Mouse (Mus musculus) midbrain, embryonic 16.5 days (tissue): ENCODE measurements around the gene Dnajb14. TPM values are rescaled to one million over a fixed set of nuclear protein-coding genes. Genes with fewer than 3 reads are reported as not detected.

Experiments
- ATAC-seq: fragments of 200-750 bp; cut with Nextera tagmentation; 2 replicates; pipeline ENCODE4 v1.8.0; 2017; ENCODE audit warnings: moderate TSS enrichment
- H3K27ac ChIP-seq: fragments of 300-500 bp; sonication (generic); 2 replicates; pipeline ENCODE4 v1.5.1; 2014; ENCODE audit warnings: mild to moderate bottlenecking, low read length, mixed read lengths
- H3K27me3 ChIP-seq: fragments of 300-500 bp; sonication (generic); 2 replicates; pipeline ENCODE4 v1.6.1; 2014; ENCODE audit warnings: low read depth, low read length, mixed read lengths; ENCODE audit not compliant: control insufficient read depth, insufficient read depth
- H3K36me3 ChIP-seq: fragments of 300-500 bp; sonication (generic); 2 replicates; pipeline ENCODE4 v1.6.1; 2014; ENCODE audit warnings: mild to moderate bottlenecking, low read length, moderate library complexity, mixed read lengths; ENCODE audit not compliant: control insufficient read depth, insufficient read depth
- H3K4me1 ChIP-seq: fragments of 300-500 bp; sonication (generic); 2 replicates; pipeline ENCODE4 v1.6.1; 2014; ENCODE audit warnings: mild to moderate bottlenecking, low read length, mixed read lengths; ENCODE audit not compliant: control insufficient read depth, insufficient read depth
- H3K4me2 ChIP-seq: fragments of 300-500 bp; sonication (generic); 2 replicates; pipeline ENCODE4 v1.6.1; 2014; ENCODE audit warnings: mild to moderate bottlenecking, low read length, mixed read lengths
- H3K4me3 ChIP-seq: fragments of 300-500 bp; sonication (generic); 2 replicates; pipeline ENCODE4 v1.5.1; 2014; ENCODE audit warnings: low read depth, mild to moderate bottlenecking, low read length, moderate library complexity, mixed read lengths
- H3K9ac ChIP-seq: fragments of 300-500 bp; sonication (generic); 2 replicates; pipeline ENCODE4 v1.6.1; 2014; ENCODE audit warnings: low read depth, low read length, mixed read lengths
- H3K9me3 ChIP-seq: fragments of 300-500 bp; sonication (generic); replicated peaks from 2 replicates; pipeline ENCODE4 v1.6.1; 2014; ENCODE audit warnings: mild to moderate bottlenecking, low read length, mixed read lengths; ENCODE audit not compliant: control insufficient read depth, poor library complexity, severe bottlenecking
- WGBS: fragments of 180-500 bp; shearing (Covaris S2); extraction: QIAGEN DNeasy Blood & Tissue Kit; methylation state at CpG from one replicate; pipeline ENCODE4 v1.1.7; 2014; 5-methylcytosine and 5-hydroxymethylcytosine counted together
- polyA plus RNA-seq: library from polyadenylated mRNA; unstranded; fragments of >200 nt; fragmentation: Nextera tagmentation; extraction: Ambion mirVana; gene quantifications from 2 replicates; pipeline ENCODE4 v1.2.1, GENCODE M21; 2015

Dnajb14 gene
- polyA plus RNA-seq, 1 experiment from 2014 or later = 14.3 TPM

DNA sequence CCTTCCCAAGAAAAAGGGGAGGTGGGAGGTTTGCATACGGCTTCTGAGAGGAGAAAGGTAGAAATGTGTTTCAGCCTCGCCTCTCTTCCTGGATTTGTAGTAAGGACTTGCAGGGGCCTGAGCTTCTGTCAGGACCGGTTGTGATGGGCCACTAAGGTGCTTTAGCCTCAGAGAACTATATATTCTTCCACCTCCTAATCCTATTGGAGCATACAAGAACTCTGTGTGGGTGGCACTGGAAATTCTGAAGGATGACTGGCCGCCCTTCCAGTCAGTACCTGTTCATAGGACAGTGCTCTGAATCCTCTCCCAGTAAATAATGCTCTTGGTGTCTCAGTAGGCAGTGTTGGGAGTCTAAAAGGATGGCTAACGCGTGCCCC, 51.4 kb downstream of the Dnajb14 start:
- no peaks in the 10 kb centered on the region for H3K27me3 ChIP-seq
- peak overlapping the region; percentile 86 for H3K9ac ChIP-seq
- peaks cover 24% of the 10 kb centered on the region for H3K4me1 ChIP-seq
- peak; percentile 57 for ATAC-seq
- no peaks in the 10 kb centered on the region for H3K9me3 ChIP-seq
- H3K27ac ChIP-seq = peak overlapping the region; percentile 86
- H3K36me3 ChIP-seq = peaks cover 5% of the 10 kb centered on the region; the same call in 1 of the 2 replicates
- 12% methylated on average over 6 of the region's 6 CpGs for WGBS
- peak overlapping the region; percentile 91 for H3K4me3 ChIP-seq
- H3K4me2 ChIP-seq = peak overlapping the region; percentile 92

DNA sequence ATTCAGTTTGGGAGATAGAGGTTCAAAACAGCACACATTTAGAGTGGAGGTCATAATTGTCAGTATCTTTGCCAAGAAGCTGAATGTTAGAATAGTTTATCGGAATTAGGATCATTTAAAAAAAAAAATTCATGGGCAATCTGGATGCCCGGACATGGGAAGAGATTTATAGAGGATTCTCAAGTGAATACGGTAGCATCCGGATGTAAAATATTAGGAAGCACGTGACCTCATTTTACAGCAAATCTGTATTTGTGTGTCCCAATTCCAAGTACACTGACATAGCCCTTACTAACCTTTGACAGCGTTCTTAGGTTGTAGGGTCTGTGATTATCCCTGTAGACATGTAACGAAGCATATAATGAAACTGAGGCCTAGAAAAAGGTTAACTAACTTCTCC, 51.9 kb downstream of the Dnajb14 start:
- Histone ChIP-seq H3K4me1 (peaks cover 24% of the 10 kb centered on the region), H3K27ac (no peak overlapping the region), H3K4me2 (peak overlapping the region; percentile 92), H3K27me3 (no peaks in the 10 kb centered on the region), H3K9me3 (no peaks in the 10 kb centered on the region), H3K4me3 (peak overlapping the region; percentile 91), H3K9ac (peak overlapping the region; percentile 86), H3K36me3 (peaks cover 5% of the 10 kb centered on the region; the same call in 1 of the 2 replicates)
- WGBS = 95% methylated on average over 7 of the region's 7 CpGs
- ATAC-seq = no peak

DNA sequence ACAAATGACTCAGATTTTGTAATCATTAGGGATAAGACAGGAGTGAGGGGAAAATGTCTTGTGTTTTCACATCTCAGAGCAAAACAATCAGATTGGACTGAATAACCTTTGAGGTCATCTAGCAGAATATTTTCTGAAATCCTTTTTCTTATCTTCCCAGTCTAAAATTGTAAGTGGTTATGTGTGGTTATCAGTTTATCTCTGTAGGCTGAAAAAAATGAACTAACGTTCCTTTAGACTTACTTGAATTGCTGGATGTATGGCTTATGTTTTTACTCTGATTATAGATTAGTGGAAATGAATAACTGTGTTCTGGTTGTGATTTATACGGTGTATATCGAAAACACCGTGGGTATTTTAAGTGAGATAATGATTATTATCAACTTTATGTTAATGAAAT, 53.1 kb downstream of the Dnajb14 start:
- WGBS = 93% methylated on average over 4 of the region's 4 CpGs

DNA sequence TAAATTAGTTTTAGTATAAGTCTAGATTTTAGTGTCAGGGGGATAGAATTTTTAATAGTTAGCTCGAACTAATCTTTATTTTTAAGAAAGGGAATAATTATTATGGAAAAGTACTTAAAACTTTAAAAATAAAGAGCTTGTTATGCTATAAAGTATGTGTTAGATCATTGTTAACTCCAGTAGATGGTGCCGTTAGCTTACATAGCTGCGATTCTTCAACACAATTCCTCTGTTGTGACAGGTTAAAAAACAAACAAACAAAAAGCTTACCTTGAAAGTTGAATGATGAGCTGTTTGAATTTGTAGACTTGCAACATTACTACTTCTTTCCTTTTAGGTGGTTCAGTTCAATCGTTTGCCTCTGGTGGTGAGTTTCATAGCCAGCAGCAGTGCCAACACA, 59.5 kb downstream of the Dnajb14 start:
- no peak overlapping the region for H3K9ac ChIP-seq
- peaks cover 20% of the 10 kb centered on the region for H3K36me3 ChIP-seq
- no peaks in the 10 kb centered on the region for H3K4me1 ChIP-seq
- no peak overlapping the region for H3K27ac ChIP-seq
- H3K4me2 ChIP-seq = no peak overlapping the region
- no peaks in the 10 kb centered on the region for H3K27me3 ChIP-seq
- H3K4me3 ChIP-seq = no peak overlapping the region
- WGBS = 91% methylated on average over 4 of the region's 4 CpGs
- ATAC-seq = no peak
- H3K9me3 ChIP-seq = no peaks in the 10 kb centered on the region

More for the DNA sequence above, 53.1 kb downstream of the Dnajb14 start:
- H3K9me3 ChIP-seq = no peaks in the 10 kb centered on the region
- H3K4me3 ChIP-seq = no peak overlapping the region
- H3K36me3 ChIP-seq = peaks cover 7% of the 10 kb centered on the region; the same call in 1 of the 2 replicates
- H3K4me2 ChIP-seq = no peak overlapping the region
- peaks cover 24% of the 10 kb centered on the region for H3K4me1 ChIP-seq
- H3K27me3 ChIP-seq = no peaks in the 10 kb centered on the region
- no peak for ATAC-seq
- H3K27ac ChIP-seq = no peak overlapping the region
- no peak overlapping the region for H3K9ac ChIP-seq

DNA sequence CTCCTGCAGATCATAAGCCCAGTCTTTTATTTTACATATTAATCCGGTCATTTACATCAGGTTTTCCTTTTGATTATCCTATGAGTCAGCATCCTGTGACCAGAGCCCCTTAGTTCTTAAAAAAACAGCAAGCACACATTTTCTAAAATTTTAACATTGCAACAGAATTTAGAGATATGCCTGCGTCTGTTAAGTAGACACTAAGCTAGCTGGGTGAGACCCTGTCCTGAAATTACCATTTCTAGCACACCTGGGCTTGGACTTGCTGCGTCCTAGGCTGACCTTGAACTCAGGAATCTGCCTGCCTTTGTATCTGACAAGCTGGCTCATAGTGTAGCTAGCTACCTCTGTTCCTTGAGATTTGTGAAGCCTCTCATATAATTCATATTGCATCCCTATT, 62.5 kb downstream of the Dnajb14 start:
- Histone ChIP-seq H3K27me3 (no peaks in the 10 kb centered on the region), H3K4me2 (no peak overlapping the region), H3K4me3 (no peak overlapping the region), H3K27ac (no peak overlapping the region), H3K9me3 (no peaks in the 10 kb centered on the region), H3K9ac (no peak overlapping the region), H3K36me3 (peaks cover 20% of the 10 kb centered on the region), H3K4me1 (no peaks in the 10 kb centered on the region)
- WGBS = 91% methylated on average over 3 of the region's 3 CpGs
- no peak for ATAC-seq

DNA sequence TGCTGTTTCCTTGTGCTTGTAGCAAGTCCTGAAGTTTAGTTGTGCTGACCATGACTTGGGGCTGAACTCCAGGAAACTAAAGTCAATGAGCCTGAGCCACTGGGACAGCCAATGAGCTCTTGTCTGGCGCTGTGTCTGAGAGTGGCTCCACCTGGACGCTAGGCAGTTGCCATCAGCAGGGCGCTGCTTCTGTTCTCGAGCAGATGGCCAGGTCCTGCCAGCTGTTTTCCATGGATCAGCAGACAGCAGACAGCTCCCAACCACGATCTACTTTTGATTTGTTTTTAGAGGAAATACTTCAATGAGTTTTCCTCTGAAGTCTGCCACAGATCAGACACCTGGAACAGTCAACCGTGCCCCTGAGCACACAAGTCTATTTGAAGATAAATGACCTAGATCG, 65.3 kb downstream of the Dnajb14 start:
- Histone ChIP-seq H3K4me1 (0 out of 2 replicates have a peak, but pooled peaks cover 4% of the 10 kb centered on the region), H3K9ac (no peak overlapping the region), H3K9me3 (no peaks in the 10 kb centered on the region), H3K36me3 (peaks cover 10% of the 10 kb centered on the region), H3K4me3 (no peak overlapping the region), H3K4me2 (no peak overlapping the region), H3K27me3 (no peaks in the 10 kb centered on the region), H3K27ac (no peak overlapping the region)
- 79% methylated on average over 7 of the region's 7 CpGs for WGBS
- ATAC-seq = no peak

DNA sequence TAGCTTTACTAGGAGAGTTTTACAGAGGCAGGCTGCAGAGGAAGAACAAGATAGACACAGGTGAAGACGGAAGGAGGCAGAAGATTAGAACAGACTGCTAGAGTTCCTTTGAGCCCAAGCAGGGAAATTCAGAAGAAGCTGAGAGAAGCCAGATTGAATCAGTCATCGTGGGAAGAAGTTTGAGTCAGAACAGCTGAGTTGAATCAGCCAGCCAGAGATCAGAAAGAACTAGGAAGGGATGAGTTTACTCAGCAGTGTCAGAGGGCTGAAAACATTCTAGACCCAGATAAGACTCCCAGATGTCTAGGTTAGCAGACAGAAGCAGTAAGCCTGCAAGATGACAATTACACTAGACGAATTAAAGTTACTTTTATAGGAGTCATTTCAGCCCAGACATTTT, 66.5 kb downstream of the Dnajb14 start:
- ATAC-seq = no peak
- peaks cover 7% of the 10 kb centered on the region for H3K36me3 ChIP-seq
- no peak overlapping the region for H3K4me3 ChIP-seq
- H3K4me1 ChIP-seq = 0 out of 2 replicates have a peak, but pooled peaks cover 4% of the 10 kb centered on the region
- no peak overlapping the region for H3K27ac ChIP-seq
- H3K27me3 ChIP-seq = no peaks in the 10 kb centered on the region
- 83% methylated on average over 3 of the region's 3 CpGs for WGBS
- no peaks in the 10 kb centered on the region for H3K9me3 ChIP-seq
- H3K4me2 ChIP-seq = no peak overlapping the region
- H3K9ac ChIP-seq = no peak overlapping the region

DNA sequence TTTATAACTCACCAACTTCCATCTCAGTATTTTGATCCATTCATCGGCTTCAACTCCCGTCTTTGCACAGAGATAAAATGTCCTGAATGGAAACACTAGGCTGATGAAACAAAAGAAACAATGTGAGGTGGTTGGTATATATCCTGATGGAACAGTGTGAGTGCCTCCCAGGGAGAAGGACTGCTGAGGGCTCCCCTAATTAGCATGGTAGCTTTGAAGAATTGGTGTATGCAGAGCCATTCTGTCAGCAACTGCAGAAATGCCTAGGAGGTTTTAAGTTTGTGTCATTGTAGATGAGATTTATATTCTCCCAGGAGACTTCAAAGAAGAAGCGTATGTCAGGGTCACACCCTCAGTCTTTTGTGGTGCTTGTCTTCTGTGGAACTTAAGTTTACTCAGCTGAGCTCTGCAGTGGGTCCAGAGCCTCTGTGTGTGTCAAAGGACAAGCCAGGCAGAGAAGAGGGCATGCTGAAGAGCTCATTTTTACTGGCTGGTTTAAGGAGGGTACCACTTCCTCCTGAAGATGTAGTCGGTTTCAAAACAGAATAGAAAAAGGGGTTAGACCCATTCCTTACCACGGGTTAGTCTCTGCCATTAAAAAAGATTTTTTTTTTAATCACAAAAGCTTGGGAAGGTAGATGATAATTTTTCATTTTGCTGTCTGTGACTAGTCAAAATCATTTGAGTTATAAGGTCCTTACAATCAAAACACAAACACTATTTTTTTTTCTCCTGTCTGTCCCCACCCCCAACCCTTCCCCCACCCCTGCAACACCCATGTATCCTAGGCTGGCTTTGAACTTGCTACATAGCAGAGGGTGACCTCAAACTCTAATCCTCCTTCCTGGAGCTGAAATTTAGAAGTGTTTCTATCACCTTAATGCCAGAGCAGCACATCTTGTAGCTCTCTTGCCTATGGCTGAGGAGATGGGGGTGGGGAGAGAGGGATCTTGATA, 68.4 kb downstream of the Dnajb14 start:
- no peak for ATAC-seq
- 26% methylated on average over 5 of the region's 5 CpGs for WGBS

DNA sequence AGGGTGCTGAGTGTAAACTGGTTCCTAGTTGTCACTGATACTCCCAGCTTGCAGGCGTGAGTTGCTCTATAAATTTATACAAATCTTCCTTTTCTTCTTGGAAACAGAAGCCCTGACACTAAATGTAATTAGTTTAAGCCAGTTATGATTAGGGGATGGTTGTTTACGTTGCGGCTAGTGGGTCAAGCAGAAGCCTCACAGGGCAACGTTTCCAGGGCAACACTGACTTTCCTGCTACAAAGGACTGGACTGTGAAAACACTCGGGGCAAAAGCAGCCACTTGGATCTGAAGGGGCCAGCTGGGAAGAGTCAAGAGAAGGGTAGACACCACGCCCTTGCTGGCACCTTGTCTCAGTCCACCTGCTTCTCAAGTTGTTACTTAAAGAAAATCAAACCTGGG, 69.1 kb downstream of the Dnajb14 start:
- Histone ChIP-seq H3K27me3 (no peaks in the 10 kb centered on the region), H3K9me3 (no peaks in the 10 kb centered on the region), H3K9ac (no peak overlapping the region), H3K4me3 (no peak overlapping the region), H3K27ac (no peak overlapping the region), H3K4me1 (0 out of 2 replicates have a peak, but pooled peaks cover 4% of the 10 kb centered on the region), H3K4me2 (no peak overlapping the region), H3K36me3 (peaks cover 3% of the 10 kb centered on the region; the same call in 1 of the 2 replicates)
- 28% methylated on average over 6 of the region's 6 CpGs for WGBS
- ATAC-seq = no peak

More for the DNA sequence above, 68.4 kb downstream of the Dnajb14 start:
- Histone ChIP-seq H3K4me2 (no peak overlapping the region), H3K4me3 (no peak overlapping the region), H3K27me3 (no peaks in the 10 kb centered on the region), H3K27ac (no peak overlapping the region), H3K4me1 (0 out of 2 replicates have a peak, but pooled peaks cover 4% of the 10 kb centered on the region), H3K36me3 (peaks cover 3% of the 10 kb centered on the region; the same call in 1 of the 2 replicates), H3K9me3 (no peaks in the 10 kb centered on the region), H3K9ac (no peak overlapping the region)
